Mouse (Mus musculus) bone marrow, adult 2 months (tissue): ENCODE data around the gene Dnaic1.

Experiments
- CTCF ChIP-seq: fragments of 200-500 bp; IDR thresholded peaks from 2 replicates; pipeline ENCODE4 v1.5.1; 2011; ENCODE audit warnings: low read length, control low read depth; ENCODE audit not compliant: control insufficient read depth, insufficient read depth
- POLR2A ChIP-seq: fragments of 200-500 bp; IDR thresholded peaks from 2 replicates; pipeline ENCODE4 v1.6.1; 2011; ENCODE audit warnings: low read depth, mild to moderate bottlenecking, control low read depth, low read length, borderline replicate concordance; ENCODE audit not compliant: control insufficient read depth

DNA sequence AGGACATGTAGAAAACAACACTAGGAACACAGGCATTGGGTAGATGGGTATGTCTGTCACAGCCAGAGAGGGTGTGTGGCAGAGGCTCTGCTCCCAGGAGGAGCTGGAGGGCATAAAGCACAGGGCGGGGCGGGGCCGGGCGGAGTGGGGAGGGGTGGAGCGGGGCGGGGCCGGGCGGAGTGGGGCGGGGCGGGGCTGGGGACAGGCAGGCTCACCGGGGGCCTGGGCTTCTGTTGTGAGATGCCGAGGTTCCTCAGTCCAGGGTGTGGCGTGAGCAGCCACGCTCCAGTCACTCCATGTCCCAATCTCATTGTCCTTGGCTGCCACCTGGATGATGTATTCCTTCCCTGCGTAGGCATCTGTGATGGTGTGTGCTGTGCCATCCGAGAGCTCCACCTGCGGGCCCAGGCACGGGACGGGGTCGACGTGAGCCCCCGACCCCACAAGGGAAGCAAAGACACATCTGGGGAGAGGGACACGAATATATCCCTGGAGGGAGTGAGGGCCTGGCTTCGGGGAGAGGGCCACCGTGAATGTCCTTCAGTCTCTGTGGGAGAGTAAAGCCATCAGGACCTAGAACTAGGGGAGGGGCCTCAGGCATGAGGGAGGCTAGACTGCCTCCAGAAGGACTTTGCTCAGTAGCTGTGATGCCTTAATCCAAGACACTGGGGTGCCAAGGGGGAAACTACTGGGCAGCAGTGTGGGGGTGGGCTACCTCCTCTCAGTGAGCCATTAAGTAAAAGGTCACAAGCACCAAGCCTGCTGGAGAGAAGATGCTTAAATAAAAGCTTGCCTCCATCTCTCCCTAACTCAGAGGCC is 89.2 kb downstream of the Dnaic1 start:
- TF ChIP-seq POLR2A (no peak), CTCF (no peak)
